Mouse (Mus musculus) stomach, postnatal 0 days (tissue): Measurements from ENCODE around the gene Tgfbr3. TPM values are rescaled to one million over a fixed set of nuclear protein-coding genes. Genes with fewer than 3 reads are reported as not detected.

Experiments
- ATAC-seq: fragments of 200-750 bp; cut with Nextera tagmentation; 2 replicates; pipeline ENCODE4 v1.8.0; 2017; ENCODE audit not compliant: low FRiP score, low TSS enrichment
- DNase-seq: peaks from one replicate; pipeline ENCODE4 v3.0.0-alpha.2; 2016; ENCODE audit warnings: low spot score
- H3K27ac ChIP-seq: fragments of 300-500 bp; sonication (generic); replicated peaks from 2 replicates; pipeline ENCODE4 v1.5.1; 2014; ENCODE audit warnings: mild to moderate bottlenecking, control low read depth
- H3K27me3 ChIP-seq: fragments of 300-500 bp; sonication (generic); 2 replicates; pipeline ENCODE4 v1.6.1; 2014; ENCODE audit warnings: low read length; ENCODE audit not compliant: control insufficient read depth, insufficient read depth
- H3K36me3 ChIP-seq: fragments of 300-500 bp; sonication (generic); 2 replicates; pipeline ENCODE4 v1.6.1; 2014; ENCODE audit warnings: low read length, mixed read lengths; ENCODE audit not compliant: control insufficient read depth, insufficient read depth
- H3K4me1 ChIP-seq: fragments of 300-500 bp; sonication (generic); replicated peaks from 2 replicates; pipeline ENCODE4 v1.6.1; 2014; ENCODE audit warnings: antibody characterized with exemption; ENCODE audit not compliant: control insufficient read depth, insufficient read depth
- H3K4me2 ChIP-seq: fragments of 300-500 bp; sonication (generic); replicated peaks from 2 replicates; pipeline ENCODE4 v1.6.1; 2014; ENCODE audit warnings: low read depth, mild to moderate bottlenecking, control low read depth, moderate library complexity
- H3K4me3 ChIP-seq: fragments of 300-500 bp; sonication (generic); 2 replicates; pipeline ENCODE4 v1.5.1; 2014; ENCODE audit warnings: low read depth, low read length, control low read depth
- H3K9ac ChIP-seq: fragments of 300-500 bp; sonication (generic); 2 replicates; pipeline ENCODE4 v1.6.1; 2014; ENCODE audit warnings: mild to moderate bottlenecking, low read length, control low read depth, mixed read lengths
- H3K9me3 ChIP-seq: fragments of 300-500 bp; sonication (generic); 2 replicates; pipeline ENCODE4 v1.6.1; 2016; ENCODE audit warnings: low read length; ENCODE audit not compliant: control insufficient read depth
- CTCF ChIP-seq: IDR thresholded peaks from 2 replicates; pipeline ENCODE4 v1.5.1; 2016; ENCODE audit warnings: antibody characterized with exemption, low read depth, mild to moderate bottlenecking, moderate library complexity
- EP300 ChIP-seq: optimal IDR thresholded peaks from 2 replicates; pipeline ENCODE3; 2016; ENCODE audit warnings: antibody characterized with exemption
- WGBS: fragments of 180-500 bp; shearing (Covaris S2); extraction: QIAGEN DNeasy Blood & Tissue Kit; methylation state at CpG from one replicate; pipeline ENCODE4 v1.1.7; 2014; 5-methylcytosine and 5-hydroxymethylcytosine counted together
- polyA plus RNA-seq: library from polyadenylated mRNA; unstranded; fragments of >200 nt; fragmentation: Nextera tagmentation; extraction: Ambion mirVana; gene quantifications from 2 replicates; pipeline ENCODE4 v1.2.1, GENCODE M21; 2015

Gene Tgfbr3
- polyA plus RNA-seq, 1 experiment from 2014 or later, result 10.6 TPM

DNA sequence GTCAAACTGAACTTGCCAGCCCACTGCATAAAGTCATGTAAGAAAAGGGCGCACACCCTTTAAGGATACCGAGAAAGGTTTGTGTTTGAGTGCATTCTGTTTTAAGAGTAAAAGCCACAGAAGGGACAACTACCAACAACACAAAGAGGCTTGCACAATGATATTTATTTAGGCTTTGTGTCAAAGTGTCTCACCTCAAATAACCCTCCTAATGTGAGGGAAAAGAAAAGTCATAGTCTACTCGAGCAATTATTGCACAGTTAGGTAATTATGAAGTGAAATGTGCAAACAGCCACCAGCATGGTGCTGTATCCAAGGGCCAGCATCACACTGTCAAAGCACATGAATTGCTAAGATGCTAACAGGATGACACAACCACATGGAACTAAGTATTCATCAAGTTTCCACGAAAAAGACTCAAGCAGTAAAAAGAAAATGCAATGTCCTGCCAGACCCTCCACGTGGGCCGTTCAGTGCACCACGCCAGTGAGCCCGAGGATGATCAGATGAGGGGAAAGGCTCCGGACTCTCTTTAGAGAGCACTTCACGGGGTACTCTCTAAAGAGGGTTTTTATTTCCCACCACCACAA lies 5.4 kb downstream of the Tgfbr3 start:
- 62% methylated on average over 10 of the region's 10 CpGs for WGBS
- ATAC-seq (no peak), DNase-seq (no peak)
- H3K9me3 ChIP-seq, result no peaks in the 10 kb centered on the region
- no peak overlapping the region for H3K9ac ChIP-seq
- H3K36me3 ChIP-seq, result no peaks in the 10 kb centered on the region
- no peaks in the 10 kb centered on the region for H3K27me3 ChIP-seq
- H3K27ac ChIP-seq, result no peak overlapping the region
- H3K4me2 ChIP-seq, result no peak overlapping the region
- no peaks in the 10 kb centered on the region; the same call in 1 of the 2 replicates for H3K4me1 ChIP-seq
- TF ChIP-seq CTCF, result no peak
- TF ChIP-seq EP300, result no peak
- no peak overlapping the region for H3K4me3 ChIP-seq

DNA sequence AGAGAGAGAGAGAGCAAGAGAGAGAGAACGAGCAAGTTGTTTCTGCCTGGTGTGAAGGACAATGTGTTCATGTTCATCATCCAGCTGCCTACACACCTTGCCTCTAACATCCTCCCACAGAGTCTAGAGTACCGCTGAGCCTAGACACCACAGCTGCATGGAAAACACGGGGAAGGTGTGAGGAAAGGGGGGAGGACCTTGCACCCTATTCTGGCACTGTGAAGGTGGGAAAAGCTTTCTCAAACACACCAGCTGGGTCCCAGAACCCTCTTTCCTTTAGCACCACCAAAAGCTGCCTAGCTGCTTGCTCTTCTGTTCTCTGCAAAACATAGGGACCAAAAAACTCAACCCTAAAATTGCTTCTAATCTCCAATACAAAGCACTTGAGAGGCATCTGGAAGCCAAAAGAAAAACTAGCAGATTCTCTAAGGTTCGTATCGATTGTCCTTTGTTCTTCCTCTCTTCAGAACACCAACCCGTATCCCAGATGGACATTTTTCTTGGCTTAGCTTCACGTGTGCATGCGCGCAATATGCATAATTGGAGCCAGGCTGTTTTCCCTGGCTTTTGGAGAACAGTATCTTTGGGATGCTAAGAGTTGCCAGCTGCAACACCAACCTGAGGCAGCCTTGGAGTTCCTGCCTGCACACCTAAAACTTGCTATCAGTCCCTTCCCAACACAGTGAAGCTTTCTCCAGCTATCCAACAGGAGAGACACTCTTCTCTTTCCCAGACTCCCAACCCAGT lies 6.7 kb downstream of the Tgfbr3 start:
- H3K4me3 ChIP-seq, result no peak overlapping the region
- no peaks in the 10 kb centered on the region for H3K36me3 ChIP-seq
- no peak overlapping the region for H3K4me2 ChIP-seq
- DNase-seq (no peak), ATAC-seq (no peak)
- H3K9me3 ChIP-seq, result no peaks in the 10 kb centered on the region
- H3K4me1 ChIP-seq, result no peaks in the 10 kb centered on the region; the same call in 1 of the 2 replicates
- no peaks in the 10 kb centered on the region for H3K27me3 ChIP-seq
- WGBS, result 70% methylated on average over 9 of the region's 9 CpGs
- H3K9ac ChIP-seq, result no peak overlapping the region
- no peak overlapping the region for H3K27ac ChIP-seq
- TF ChIP-seq CTCF (no peak), EP300 (no peak)

DNA sequence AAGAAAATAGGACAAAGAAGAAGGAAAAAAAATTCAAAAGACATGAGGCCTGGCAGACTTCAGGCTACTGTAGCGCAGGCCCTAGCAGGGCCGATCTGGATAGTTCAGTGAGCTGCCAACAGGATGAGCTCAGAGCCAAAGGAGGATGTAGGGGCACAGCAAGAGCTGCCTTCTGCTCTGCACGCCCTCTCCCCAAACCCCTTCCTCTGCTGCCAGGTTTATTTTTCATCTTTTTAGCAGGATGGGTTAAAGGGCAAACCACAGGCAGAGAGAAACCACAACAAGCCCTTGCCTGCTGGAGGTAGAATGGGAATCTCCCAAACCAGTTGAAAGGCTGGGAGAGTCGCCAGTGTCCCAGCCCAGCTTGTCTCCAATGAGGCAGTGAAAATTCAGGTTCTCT lies 10.2 kb downstream of the Tgfbr3 start:
- no peaks in the 10 kb centered on the region for H3K36me3 ChIP-seq
- no peak overlapping the region for H3K9ac ChIP-seq
- no peaks in the 10 kb centered on the region; the same call in 1 of the 2 replicates for H3K4me1 ChIP-seq
- no peak overlapping the region for H3K4me3 ChIP-seq
- no peak for TF ChIP-seq CTCF
- no peak for TF ChIP-seq EP300
- no peaks in the 10 kb centered on the region for H3K27me3 ChIP-seq
- 0 out of 2 replicates have a peak overlapping the region, but pooled peaks have one; percentile 35 for H3K27ac ChIP-seq
- WGBS, result 36% methylated on average over 4 of the region's 4 CpGs
- H3K4me2 ChIP-seq, result no peak overlapping the region
- ATAC-seq (no peak), DNase-seq (no peak)
- H3K9me3 ChIP-seq, result no peaks in the 10 kb centered on the region

DNA sequence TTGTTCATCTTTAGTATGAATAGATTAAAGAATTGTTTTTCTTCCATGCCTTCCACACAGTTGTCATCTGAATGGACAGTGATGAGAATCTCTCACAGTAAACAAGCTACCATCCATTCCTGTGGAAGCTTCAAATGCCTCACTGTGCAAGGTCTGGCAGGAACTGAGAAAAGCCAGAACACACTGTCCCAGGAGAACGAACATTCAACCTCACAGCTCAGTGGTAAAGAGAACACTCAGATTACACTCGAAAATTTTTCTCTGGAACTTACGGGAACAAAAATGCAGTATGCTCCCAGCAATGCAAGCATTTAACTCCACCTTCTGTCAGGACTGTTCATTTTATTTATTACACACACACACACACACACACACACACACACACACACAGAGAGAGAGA lies 13.2 kb downstream of the Tgfbr3 start:
- no peak overlapping the region for H3K9ac ChIP-seq
- H3K9me3 ChIP-seq, result no peaks in the 10 kb centered on the region
- ATAC-seq (no peak), DNase-seq (no peak)
- no peak for TF ChIP-seq EP300
- no peak for TF ChIP-seq CTCF
- H3K36me3 ChIP-seq, result no peaks in the 10 kb centered on the region
- 35% methylated on average over 3 of the region's 3 CpGs for WGBS
- peaks cover 6% of the 10 kb centered on the region; the same call in 1 of the 2 replicates for H3K4me1 ChIP-seq
- H3K4me2 ChIP-seq, result no peak overlapping the region
- H3K27ac ChIP-seq, result peak overlapping the region; percentile 67
- H3K27me3 ChIP-seq, result no peaks in the 10 kb centered on the region
- H3K4me3 ChIP-seq, result no peak overlapping the region

DNA sequence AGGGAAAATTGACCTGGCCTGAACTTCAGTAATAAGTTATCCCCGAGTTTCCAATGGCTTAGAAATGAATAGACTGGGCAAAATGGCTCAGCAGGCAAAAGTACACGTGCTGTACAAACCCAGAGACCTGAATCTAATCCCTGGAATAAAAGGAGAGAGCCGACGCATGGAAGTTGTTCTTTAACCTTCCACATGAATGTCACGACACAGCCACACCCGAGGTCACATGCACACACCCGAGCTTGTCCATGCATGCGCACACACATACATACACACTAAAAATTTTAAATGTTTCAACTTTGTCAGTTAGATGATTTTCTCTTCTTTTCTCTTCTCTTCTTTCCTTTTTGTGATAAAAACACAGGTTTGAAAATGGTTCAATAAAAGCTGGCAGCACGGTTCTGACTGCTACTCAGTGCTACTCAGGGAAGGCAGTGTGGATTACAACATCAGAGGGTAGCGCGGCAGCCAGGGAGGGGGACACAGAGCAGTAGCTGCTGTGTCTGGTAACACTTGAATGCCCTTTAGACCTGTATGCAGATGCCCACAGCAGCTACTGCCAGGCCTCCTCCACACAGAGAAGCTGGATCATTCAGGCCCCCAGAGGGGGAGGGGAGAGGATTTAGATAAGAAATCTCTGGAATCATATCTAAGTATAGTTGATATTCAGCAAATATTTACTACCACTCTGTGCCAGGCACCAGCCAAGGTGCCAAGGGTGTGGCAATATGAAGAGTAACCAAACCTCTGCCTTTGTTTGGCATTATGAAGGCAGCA lies 17.0 kb downstream of the Tgfbr3 start:
- Histone ChIP-seq H3K36me3 (no peaks in the 10 kb centered on the region), H3K9me3 (no peaks in the 10 kb centered on the region), H3K27me3 (no peaks in the 10 kb centered on the region), H3K4me2 (0 out of 2 replicates have a peak overlapping the region, but pooled peaks have one; percentile 3), H3K4me3 (no peak overlapping the region), H3K27ac (peak overlapping the region; percentile 56), H3K9ac (no peak overlapping the region), H3K4me1 (peaks cover 6% of the 10 kb centered on the region; the same call in 1 of the 2 replicates)
- no peak for TF ChIP-seq EP300
- no peak for TF ChIP-seq CTCF
- 27% methylated on average over 11 of the region's 11 CpGs for WGBS
- DNase-seq (peak; percentile 38), ATAC-seq (peak; percentile 38; the same call in 1 of the 2 replicates)
